Mouse (Mus musculus) stomach, postnatal 0 days (tissue): ENCODE results near the gene Lamp1. TPM values are rescaled to one million over a fixed set of nuclear protein-coding genes. Genes with fewer than 3 reads are reported as not detected.

Experiments used
- ATAC-seq: fragments of 200-750 bp; cut with Nextera tagmentation; 2 replicates; pipeline ENCODE4 v1.8.0; 2017; ENCODE audit not compliant: low FRiP score, low TSS enrichment
- DNase-seq: peaks from one replicate; pipeline ENCODE4 v3.0.0-alpha.2; 2016; ENCODE audit warnings: low spot score
- H3K27ac ChIP-seq: fragments of 300-500 bp; sonication (generic); replicated peaks from 2 replicates; pipeline ENCODE4 v1.5.1; 2014; ENCODE audit warnings: mild to moderate bottlenecking, control low read depth
- H3K27me3 ChIP-seq: fragments of 300-500 bp; sonication (generic); 2 replicates; pipeline ENCODE4 v1.6.1; 2014; ENCODE audit warnings: low read length; ENCODE audit not compliant: control insufficient read depth, insufficient read depth
- H3K36me3 ChIP-seq: fragments of 300-500 bp; sonication (generic); 2 replicates; pipeline ENCODE4 v1.6.1; 2014; ENCODE audit warnings: low read length, mixed read lengths; ENCODE audit not compliant: control insufficient read depth, insufficient read depth
- H3K4me1 ChIP-seq: fragments of 300-500 bp; sonication (generic); replicated peaks from 2 replicates; pipeline ENCODE4 v1.6.1; 2014; ENCODE audit warnings: antibody characterized with exemption; ENCODE audit not compliant: control insufficient read depth, insufficient read depth
- H3K4me2 ChIP-seq: fragments of 300-500 bp; sonication (generic); replicated peaks from 2 replicates; pipeline ENCODE4 v1.6.1; 2014; ENCODE audit warnings: low read depth, mild to moderate bottlenecking, control low read depth, moderate library complexity
- H3K4me3 ChIP-seq: fragments of 300-500 bp; sonication (generic); 2 replicates; pipeline ENCODE4 v1.5.1; 2014; ENCODE audit warnings: low read depth, low read length, control low read depth
- H3K9ac ChIP-seq: fragments of 300-500 bp; sonication (generic); 2 replicates; pipeline ENCODE4 v1.6.1; 2014; ENCODE audit warnings: mild to moderate bottlenecking, low read length, control low read depth, mixed read lengths
- H3K9me3 ChIP-seq: fragments of 300-500 bp; sonication (generic); 2 replicates; pipeline ENCODE4 v1.6.1; 2016; ENCODE audit warnings: low read length; ENCODE audit not compliant: control insufficient read depth
- CTCF ChIP-seq: IDR thresholded peaks from 2 replicates; pipeline ENCODE4 v1.5.1; 2016; ENCODE audit warnings: antibody characterized with exemption, low read depth, mild to moderate bottlenecking, moderate library complexity
- EP300 ChIP-seq: optimal IDR thresholded peaks from 2 replicates; pipeline ENCODE3; 2016; ENCODE audit warnings: antibody characterized with exemption
- WGBS: fragments of 180-500 bp; shearing (Covaris S2); extraction: QIAGEN DNeasy Blood & Tissue Kit; methylation state at CpG from one replicate; pipeline ENCODE4 v1.1.7; 2014; 5-methylcytosine and 5-hydroxymethylcytosine counted together
- polyA plus RNA-seq: library from polyadenylated mRNA; unstranded; fragments of >200 nt; fragmentation: Nextera tagmentation; extraction: Ambion mirVana; gene quantifications from 2 replicates; pipeline ENCODE4 v1.2.1, GENCODE M21; 2015

Gene Lamp1
- polyA plus RNA-seq, 1 experiment from 2014 or later: 260 TPM

DNA sequence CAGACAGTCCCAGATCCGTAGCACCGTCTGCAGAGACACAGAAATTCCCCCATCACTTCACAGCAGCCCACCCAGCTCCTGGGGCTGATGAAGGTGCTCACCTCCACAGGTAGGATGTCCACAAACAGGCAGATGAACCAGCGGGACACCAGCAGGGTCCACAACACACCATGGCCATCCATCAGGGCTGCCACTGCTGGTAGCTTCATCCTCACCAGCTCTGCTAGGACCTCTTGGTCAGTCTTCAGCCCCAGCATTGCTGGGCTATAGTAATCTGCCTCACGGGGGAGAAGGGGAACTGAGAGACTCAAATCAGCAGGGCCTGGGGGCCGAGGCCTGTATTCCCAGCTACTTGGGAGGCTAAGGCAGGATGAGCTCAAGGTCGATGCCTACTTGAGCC lies 20.5 kb downstream of the Lamp1 start:
- ATAC-seq: no peak
- 72% methylated on average over 6 of the region's 6 CpGs for WGBS
- Histone ChIP-seq H3K9ac (peak overlapping the region; percentile 18; the same call in 1 of the 2 replicates), H3K4me1 (no peaks in the 10 kb centered on the region), H3K4me2 (no peak overlapping the region), H3K27ac (no peak overlapping the region), H3K36me3 (peaks cover 17% of the 10 kb centered on the region), H3K4me3 (no peak overlapping the region), H3K9me3 (no peaks in the 10 kb centered on the region), H3K27me3 (no peaks in the 10 kb centered on the region)
- no peak for TF ChIP-seq EP300
- no peak for TF ChIP-seq CTCF
- no peak for DNase-seq

- no peaks in the 10 kb centered on the region for H3K4me1 ChIP-seq
- no peaks in the 10 kb centered on the region for H3K27me3 ChIP-seq
- no peak overlapping the region for H3K4me2 ChIP-seq
- no peak for ATAC-seq
- no peak overlapping the region for H3K27ac ChIP-seq
- no peak for DNase-seq
- WGBS: 72% methylated on average over 7 of the region's 7 CpGs
- peaks cover 14% of the 10 kb centered on the region for H3K36me3 ChIP-seq
- H3K9me3 ChIP-seq: no peaks in the 10 kb centered on the region
- no peak overlapping the region for H3K9ac ChIP-seq
- H3K4me3 ChIP-seq: no peak overlapping the region
- TF ChIP-seq EP300: no peak
- no peak for TF ChIP-seq CTCF
These were observed 21.0 kb downstream of the Lamp1 start for GRCm38 (mm10) chr8:13179948-13180347.

DNA sequence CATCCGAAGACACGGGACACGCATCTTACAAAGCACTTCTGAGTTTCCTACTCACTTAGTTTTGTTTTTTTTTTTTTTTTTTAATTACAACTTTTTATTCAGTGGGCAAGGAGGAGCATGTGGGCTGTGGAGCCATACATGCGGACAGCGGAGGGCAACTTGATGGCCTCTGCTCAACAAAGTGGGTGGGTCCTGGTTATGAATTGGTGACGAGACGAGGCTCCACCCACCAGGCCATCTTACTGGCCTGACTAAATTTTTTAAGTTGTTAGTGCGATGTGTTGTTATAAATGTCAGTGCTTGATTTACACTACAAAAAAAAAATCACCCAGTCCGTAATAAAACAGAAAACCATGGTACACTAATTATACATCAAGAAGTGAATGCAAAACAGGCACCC lies 21.4 kb downstream of the Lamp1 start:
- WGBS: 70% methylated on average over 9 of the region's 9 CpGs
- no peak overlapping the region for H3K27ac ChIP-seq
- H3K36me3 ChIP-seq: peaks cover 11% of the 10 kb centered on the region
- H3K9me3 ChIP-seq: no peaks in the 10 kb centered on the region
- no peak overlapping the region for H3K4me3 ChIP-seq
- no peak for DNase-seq
- no peak overlapping the region for H3K4me2 ChIP-seq
- ATAC-seq: no peak
- H3K9ac ChIP-seq: no peak overlapping the region
- H3K4me1 ChIP-seq: no peaks in the 10 kb centered on the region
- H3K27me3 ChIP-seq: no peaks in the 10 kb centered on the region
- TF ChIP-seq EP300: no peak
- TF ChIP-seq CTCF: no peak

GRCm38 (mm10) chr8:13180911-13181690 lies 22.1 kb downstream of the Lamp1 start:
- H3K4me2 ChIP-seq: no peak overlapping the region
- H3K36me3 ChIP-seq: peaks cover 7% of the 10 kb centered on the region
- H3K4me1 ChIP-seq: no peaks in the 10 kb centered on the region
- no peaks in the 10 kb centered on the region for H3K27me3 ChIP-seq
- no peak overlapping the region for H3K27ac ChIP-seq
- no peak for ATAC-seq
- no peak for TF ChIP-seq CTCF
- H3K9me3 ChIP-seq: no peaks in the 10 kb centered on the region
- WGBS: 63% methylated on average over 18 of the region's 18 CpGs
- no peak for DNase-seq
- no peak overlapping the region for H3K4me3 ChIP-seq
- H3K9ac ChIP-seq: no peak overlapping the region

GRCm38 (mm10) chr8:13181691-13181976 lies 22.7 kb downstream of the Lamp1 start:
- DNase-seq (no peak), ATAC-seq (no peak)
- no peaks in the 10 kb centered on the region for H3K4me1 ChIP-seq
- 36% methylated on average over 2 of the region's 2 CpGs for WGBS
- H3K9me3 ChIP-seq: no peaks in the 10 kb centered on the region
- H3K36me3 ChIP-seq: peaks cover 3% of the 10 kb centered on the region; the same call in 1 of the 2 replicates
- no peaks in the 10 kb centered on the region for H3K27me3 ChIP-seq
- H3K4me2 ChIP-seq: no peak overlapping the region
- H3K4me3 ChIP-seq: no peak overlapping the region
- TF ChIP-seq CTCF: no peak
- TF ChIP-seq EP300: no peak
- no peak overlapping the region for H3K27ac ChIP-seq
- H3K9ac ChIP-seq: no peak overlapping the region

DNA sequence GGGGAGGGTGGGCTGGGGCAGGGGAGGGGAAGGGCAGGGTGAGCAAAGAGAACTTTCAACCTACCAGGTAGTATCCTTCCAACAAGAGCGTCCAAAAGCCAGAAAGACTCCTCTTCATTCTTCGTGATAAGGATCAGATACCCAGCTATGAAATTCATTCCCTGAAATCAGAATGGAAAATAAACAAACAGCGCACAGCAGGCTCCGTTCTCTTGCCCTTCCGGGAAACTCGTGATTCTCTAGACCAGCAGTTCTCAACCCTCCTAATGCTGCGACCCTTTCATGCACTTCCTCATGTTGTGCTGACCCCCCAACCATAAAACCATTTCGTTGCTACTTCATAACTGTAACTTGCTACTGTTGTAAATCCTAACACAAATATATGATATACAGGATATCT lies 27.9 kb downstream of the Lamp1 start:
- H3K4me2 ChIP-seq: no peak overlapping the region
- no peak overlapping the region for H3K9ac ChIP-seq
- WGBS: 79% methylated on average over 8 of the region's 8 CpGs
- no peaks in the 10 kb centered on the region for H3K4me1 ChIP-seq
- ATAC-seq: no peak
- TF ChIP-seq EP300: no peak
- TF ChIP-seq CTCF: no peak
- no peaks in the 10 kb centered on the region for H3K27me3 ChIP-seq
- H3K27ac ChIP-seq: no peak overlapping the region
- no peaks in the 10 kb centered on the region for H3K9me3 ChIP-seq
- H3K36me3 ChIP-seq: no peaks in the 10 kb centered on the region
- DNase-seq: no peak
- H3K4me3 ChIP-seq: no peak overlapping the region
